ENCODE assay signal across 31 mouse cellular contexts in the genomic region with DNA sequence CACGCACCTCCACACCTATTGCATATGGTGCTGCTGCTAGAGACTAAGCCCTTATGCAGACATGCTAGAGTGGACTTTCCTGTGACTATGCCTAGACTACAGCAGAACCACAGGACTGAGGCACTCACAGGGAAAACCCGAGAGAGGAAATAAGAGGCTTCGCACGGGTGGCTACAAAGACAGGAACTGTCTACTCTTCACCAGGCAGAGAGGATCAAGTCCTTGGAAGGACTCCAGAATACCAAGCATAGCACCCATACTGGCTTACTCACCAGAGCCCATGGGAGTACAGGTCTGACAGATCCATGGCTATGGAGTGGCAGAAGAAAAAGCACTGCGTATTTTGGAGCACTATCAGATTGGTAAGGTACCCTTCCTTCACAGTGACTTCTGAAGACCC.
"Had no signal": no experiment of that assay in that cellular context is flagged by ENCODE, and none has a peak within 500 bp of the region (broad histone marks: within the 10 kb centered on the region; RNA-seq: fewer than 3 reads in every experiment).

No protein-coding gene starts in this region.

- H3K9me3 ChIP-seq: limb, embryonic 10.5 days; limb, embryonic 12.5 days; limb, embryonic 13.5 days; limb, embryonic 15.5 days; liver, embryonic 12.5 days; liver, embryonic 13.5 days; liver, embryonic 15.5 days; lung, embryonic 15.5 days; megakaryocyte, embryonic 14.5 days; midbrain, embryonic 10.5 days; midbrain, embryonic 12.5 days; midbrain, embryonic 13.5 days; midbrain, embryonic 15.5 days had no signal

- ATAC-seq: liver, embryonic 12.5 days; liver, postnatal 0 days; lung, postnatal 0 days; midbrain, embryonic 13.5 days; midbrain, embryonic 15.5 days; midbrain, embryonic 16.5 days had no signal

- H3K27ac ChIP-seq: limb, embryonic 10.5 days; limb, embryonic 12.5 days; limb, embryonic 13.5 days; limb, embryonic 15.5 days; liver, embryonic 12.5 days; liver, embryonic 13.5 days; liver, embryonic 14.5 days; liver, embryonic 15.5 days; lung, embryonic 15.5 days; macrophage; midbrain, embryonic 10.5 days; midbrain, embryonic 12.5 days; midbrain, embryonic 13.5 days; midbrain, embryonic 15.5 days had no signal

- H3K27me3 ChIP-seq: limb, embryonic 12.5 days; limb, embryonic 13.5 days; limb, embryonic 15.5 days; liver, embryonic 12.5 days; liver, embryonic 13.5 days; liver, embryonic 15.5 days; lung, embryonic 15.5 days; megakaryocyte, embryonic 14.5 days; midbrain, embryonic 12.5 days; midbrain, embryonic 13.5 days; midbrain, embryonic 15.5 days had no signal

- H3K4me1 ChIP-seq: limb, embryonic 13.5 days; liver, embryonic 12.5 days; liver, embryonic 15.5 days; midbrain, embryonic 12.5 days; midbrain, embryonic 15.5 days had no signal

- H3K9ac ChIP-seq: limb, embryonic 12.5 days; limb, embryonic 13.5 days; limb, embryonic 15.5 days; liver, embryonic 12.5 days; liver, embryonic 13.5 days; liver, embryonic 14.5 days; liver, embryonic 15.5 days; liver, postnatal 0 days; lung, embryonic 14.5 days; lung, embryonic 15.5 days; midbrain, embryonic 12.5 days; midbrain, embryonic 13.5 days; midbrain, embryonic 15.5 days had no signal

- H3K4me3 ChIP-seq: limb, embryonic 10.5 days; limb, embryonic 12.5 days; limb, embryonic 13.5 days; limb, embryonic 15.5 days; liver, embryonic 12.5 days; liver, embryonic 13.5 days; liver, embryonic 15.5 days; lung, embryonic 15.5 days; megakaryocyte, embryonic 14.5 days; midbrain, embryonic 10.5 days; midbrain, embryonic 12.5 days; midbrain, embryonic 13.5 days; midbrain, embryonic 15.5 days; myocyte had no signal

- H3K4me2 ChIP-seq: limb, embryonic 12.5 days; limb, embryonic 13.5 days; limb, embryonic 15.5 days; liver, embryonic 11.5 days; liver, embryonic 12.5 days; liver, embryonic 13.5 days; liver, embryonic 15.5 days; lung, embryonic 14.5 days; lung, embryonic 15.5 days; midbrain, embryonic 11.5 days; midbrain, embryonic 12.5 days; midbrain, embryonic 13.5 days; midbrain, embryonic 15.5 days had no signal

- DNase-seq: left cerebral cortex, postnatal 4 days; liver; liver, embryonic 13.5 days; liver, postnatal 0 days; lung, adult 18-20 months; lung, adult 2 months; lung, embryonic 14.5 days; lung, postnatal 10 days; lung, postnatal 14 days; lung, postnatal 36 days; lung, postnatal 4 days; midbrain, embryonic 14.5 days had no signal
